Mouse (Mus musculus) intestine, embryonic 16.5 days (tissue): ENCODE results near the gene Camk1d. TPM values are rescaled to one million over a fixed set of nuclear protein-coding genes. Genes with fewer than 3 reads are reported as not detected.

ENCODE experiments used
- ATAC-seq: fragments of 200-750 bp; cut with Nextera tagmentation; 2 replicates; pipeline ENCODE4 v1.8.0; 2017; ENCODE audit warnings: moderate TSS enrichment, moderate library complexity
- H3K27ac ChIP-seq: fragments of 300-500 bp; sonication (generic); 2 replicates; pipeline ENCODE4 v1.5.1; 2014; ENCODE audit warnings: mild to moderate bottlenecking, low read length
- H3K27me3 ChIP-seq: fragments of 300-500 bp; sonication (generic); replicated peaks from 2 replicates; pipeline ENCODE4 v1.6.1; 2014; ENCODE audit warnings: low read length, control low read depth, mixed read lengths; ENCODE audit not compliant: control insufficient read depth, insufficient read depth
- H3K36me3 ChIP-seq: fragments of 300-500 bp; sonication (generic); 2 replicates; pipeline ENCODE4 v1.6.1; 2014; ENCODE audit warnings: low read length, control low read depth; ENCODE audit not compliant: control insufficient read depth, insufficient read depth
- H3K4me1 ChIP-seq: fragments of 300-500 bp; sonication (generic); 2 replicates; pipeline ENCODE4 v1.6.1; 2014; ENCODE audit warnings: low read length, control low read depth, mixed read lengths; ENCODE audit not compliant: control insufficient read depth, insufficient read depth
- H3K4me2 ChIP-seq: fragments of 300-500 bp; sonication (generic); 2 replicates; pipeline ENCODE4 v1.6.1; 2014; ENCODE audit warnings: low read depth, low read length, control low read depth
- H3K4me3 ChIP-seq: fragments of 300-500 bp; sonication (generic); 2 replicates; pipeline ENCODE4 v1.5.1; 2014; ENCODE audit warnings: mild to moderate bottlenecking, low read length
- H3K9ac ChIP-seq: fragments of 300-500 bp; sonication (generic); 2 replicates; pipeline ENCODE4 v1.6.1; 2014; ENCODE audit warnings: low read depth, low read length
- H3K9me3 ChIP-seq: fragments of 300-500 bp; sonication (generic); 2 replicates; pipeline ENCODE4 v1.6.1; 2016; ENCODE audit warnings: low read length, control low read depth; ENCODE audit not compliant: control insufficient read depth
- WGBS: fragments of 180-500 bp; shearing (Covaris S2); extraction: QIAGEN DNeasy Blood & Tissue Kit; methylation state at CpG from one replicate; pipeline ENCODE4 v1.1.7; 2014; 5-methylcytosine and 5-hydroxymethylcytosine counted together
- polyA plus RNA-seq: library from polyadenylated mRNA; unstranded; fragments of >200 nt; fragmentation: Nextera tagmentation; extraction: Ambion mirVana; gene quantifications from 2 replicates; pipeline ENCODE4 v1.2.1, GENCODE M21; 2015

Gene Camk1d
- polyA plus RNA-seq, 1 experiment from 2014 or later = 23.1 TPM

- 39% methylated on average over 3 of the region's 3 CpGs for WGBS
- peak; percentile 43; the same call in 1 of the 2 replicates for ATAC-seq
- Histone ChIP-seq H3K4me2 (no peak overlapping the region), H3K9me3 (no peaks in the 10 kb centered on the region), H3K27ac (no peak overlapping the region), H3K4me1 (peaks cover 9% of the 10 kb centered on the region), H3K27me3 (no peaks in the 10 kb centered on the region), H3K4me3 (no peak overlapping the region), H3K36me3 (no peaks in the 10 kb centered on the region), H3K9ac (no peak overlapping the region)
These were observed 56.3 kb downstream of the Camk1d start for GRCm38 (mm10) chr2:5658000-5658399.

- Histone ChIP-seq H3K9ac (no peak overlapping the region), H3K27ac (no peak overlapping the region), H3K4me1 (peaks cover 9% of the 10 kb centered on the region), H3K27me3 (no peaks in the 10 kb centered on the region), H3K4me2 (no peak overlapping the region), H3K4me3 (no peak overlapping the region), H3K9me3 (no peaks in the 10 kb centered on the region), H3K36me3 (no peaks in the 10 kb centered on the region)
- WGBS = 84% methylated on average over 3 of the region's 3 CpGs
- no peak for ATAC-seq
These were observed 58.0 kb downstream of the Camk1d start for GRCm38 (mm10) chr2:5656326-5656725.

GRCm38 (mm10) chr2:5652071-5652470 is 62.2 kb downstream of the Camk1d start:
- 82% methylated on average over 6 of the region's 6 CpGs for WGBS
- Histone ChIP-seq H3K36me3 (no peaks in the 10 kb centered on the region), H3K4me1 (peaks cover 13% of the 10 kb centered on the region; the same call in 1 of the 2 replicates), H3K27ac (no peak overlapping the region), H3K9me3 (no peaks in the 10 kb centered on the region), H3K27me3 (no peaks in the 10 kb centered on the region), H3K4me2 (no peak overlapping the region), H3K9ac (no peak overlapping the region), H3K4me3 (no peak overlapping the region)
- ATAC-seq = no peak

GRCm38 (mm10) chr2:5651285-5651870 is 62.9 kb downstream of the Camk1d start:
- no peak for ATAC-seq
- no peaks in the 10 kb centered on the region for H3K9me3 ChIP-seq
- peaks cover 13% of the 10 kb centered on the region; the same call in 1 of the 2 replicates for H3K4me1 ChIP-seq
- H3K27ac ChIP-seq = no peak overlapping the region
- H3K27me3 ChIP-seq = no peaks in the 10 kb centered on the region
- H3K9ac ChIP-seq = no peak overlapping the region
- no peak overlapping the region for H3K4me3 ChIP-seq
- WGBS = 68% methylated on average over 10 of the region's 10 CpGs
- no peaks in the 10 kb centered on the region for H3K36me3 ChIP-seq
- H3K4me2 ChIP-seq = no peak overlapping the region

- H3K9me3 ChIP-seq = no peaks in the 10 kb centered on the region
- H3K9ac ChIP-seq = no peak overlapping the region
- ATAC-seq = no peak
- no peak overlapping the region for H3K4me3 ChIP-seq
- H3K4me2 ChIP-seq = no peak overlapping the region
- H3K27ac ChIP-seq = no peak overlapping the region
- no peaks in the 10 kb centered on the region for H3K36me3 ChIP-seq
- 80% methylated on average over 5 of the region's 5 CpGs for WGBS
- H3K4me1 ChIP-seq = peaks cover 14% of the 10 kb centered on the region
- no peaks in the 10 kb centered on the region for H3K27me3 ChIP-seq
These were observed 65.1 kb downstream of the Camk1d start for GRCm38 (mm10) chr2:5649226-5649625.

- Histone ChIP-seq H3K4me1 (peaks cover 16% of the 10 kb centered on the region), H3K27ac (no peak overlapping the region), H3K36me3 (no peaks in the 10 kb centered on the region), H3K4me3 (no peak overlapping the region), H3K9ac (no peak overlapping the region), H3K9me3 (no peaks in the 10 kb centered on the region), H3K27me3 (no peaks in the 10 kb centered on the region), H3K4me2 (no peak overlapping the region)
- no peak for ATAC-seq
- 54% methylated on average over 6 of the region's 6 CpGs for WGBS
These were observed 65.6 kb downstream of the Camk1d start for GRCm38 (mm10) chr2:5648764-5649163.

- H3K4me2 ChIP-seq = no peak overlapping the region
- ATAC-seq = peak; percentile 59; the same call in 1 of the 2 replicates
- peaks cover 23% of the 10 kb centered on the region for H3K4me1 ChIP-seq
- no peak overlapping the region for H3K9ac ChIP-seq
- no peaks in the 10 kb centered on the region for H3K27me3 ChIP-seq
- H3K36me3 ChIP-seq = no peaks in the 10 kb centered on the region
- 61% methylated on average over 5 of the region's 5 CpGs for WGBS
- no peaks in the 10 kb centered on the region for H3K9me3 ChIP-seq
- H3K27ac ChIP-seq = no peak overlapping the region
- no peak overlapping the region for H3K4me3 ChIP-seq
These were observed 68.0 kb downstream of the Camk1d start for GRCm38 (mm10) chr2:5646322-5646721.

GRCm38 (mm10) chr2:5645584-5645983 is 68.7 kb downstream of the Camk1d start:
- Histone ChIP-seq H3K9me3 (no peaks in the 10 kb centered on the region), H3K4me3 (no peak overlapping the region), H3K4me2 (no peak overlapping the region), H3K27me3 (no peaks in the 10 kb centered on the region), H3K9ac (no peak overlapping the region), H3K27ac (no peak overlapping the region), H3K36me3 (no peaks in the 10 kb centered on the region), H3K4me1 (peaks cover 25% of the 10 kb centered on the region)
- 70% methylated on average over 2 of the region's 2 CpGs for WGBS
- ATAC-seq = no peak

- Histone ChIP-seq H3K27me3 (no peaks in the 10 kb centered on the region), H3K9ac (no peak overlapping the region), H3K27ac (peak overlapping the region; percentile 3; the same call in 1 of the 2 replicates), H3K36me3 (no peaks in the 10 kb centered on the region), H3K4me2 (no peak overlapping the region), H3K9me3 (no peaks in the 10 kb centered on the region), H3K4me1 (peaks cover 30% of the 10 kb centered on the region), H3K4me3 (no peak overlapping the region)
- ATAC-seq = peak; percentile 38; the same call in 1 of the 2 replicates
- 75% methylated on average over 3 of the region's 3 CpGs for WGBS
These were observed 70.4 kb downstream of the Camk1d start for GRCm38 (mm10) chr2:5643937-5644336.

- Histone ChIP-seq H3K4me3 (no peak overlapping the region), H3K4me2 (no peak overlapping the region), H3K27ac (no peak overlapping the region), H3K9me3 (no peaks in the 10 kb centered on the region), H3K9ac (no peak overlapping the region), H3K36me3 (no peaks in the 10 kb centered on the region), H3K4me1 (peaks cover 27% of the 10 kb centered on the region), H3K27me3 (no peaks in the 10 kb centered on the region)
- WGBS = 64% methylated on average over 7 of the region's 7 CpGs
- no peak for ATAC-seq
These were observed 71.1 kb downstream of the Camk1d start for GRCm38 (mm10) chr2:5643226-5643625.
